Mouse (Mus musculus): ENCODE data around the gene Fam43b.

- TF ChIP-seq CTCF (IDR thresholded peaks at IDR 0.05; ENCODE audit: low read depth) (no peak), EP300 (IDR thresholded peaks at IDR 0.05; ENCODE audit: low read depth) (no peak)
These were observed 40.2 kb downstream of the Fam43b start for GRCm38 (mm10) chr4:138356141-138356540.
